Mouse (Mus musculus) embryonic fibroblast, embryonic 13.5 days (primary cell): ENCODE data around the gene Zfp13.

Source experiments
- CTCF ChIP-seq: IDR thresholded peaks from 2 replicates; pipeline ENCODE4 v1.5.1; 2011; ENCODE audit warnings: mild to moderate bottlenecking, control low read depth, low read length, moderate library complexity, borderline replicate concordance; ENCODE audit not compliant: insufficient read depth
- POLR2A ChIP-seq: IDR thresholded peaks from 2 replicates; pipeline ENCODE4 v1.6.1; 2011; ENCODE audit warnings: low read depth, mild to moderate bottlenecking, control low read depth, low read length, moderate library complexity

GRCm38 (mm10) chr17:23644613-23645495 is 45.6 kb upstream of the Zfp13 start, which contains the start of gene Mmp25:
- TF ChIP-seq CTCF (no peak), POLR2A (no peak)
